Mouse (Mus musculus) adrenal gland, adult (tissue): ENCODE measurements around the gene Laptm4a.

ENCODE experiments used
- DNase-seq, 2 experiments: peaks; one replicate each; pipeline ENCODE4 v3.0.0; 2022 to 2023; ENCODE audit warnings: low spot score in 1 of 2; ENCODE audit not compliant: inconsistent age in 2 of 2

Laptm4a gene

GRCm38 (mm10) chr12:8902479-8902878, 19.0 kb upstream of the Laptm4a start:
- no peak for DNase-seq

- DNase-seq: peak; percentile 79 to 87
Observed at GRCm38 (mm10) chr12:8912860-8913685, 8.4 kb upstream of the Laptm4a start.

GRCm38 (mm10) chr12:8913701-8914340, 7.6 kb upstream of the Laptm4a start:
- peak; percentile 69 to 87 for DNase-seq

- peak; percentile 78 to 85 for DNase-seq
Observed at GRCm38 (mm10) chr12:8916378-8916777, 5.1 kb upstream of the Laptm4a start.

GRCm38 (mm10) chr12:8919231-8919630, 2.2 kb upstream of the Laptm4a start:
- DNase-seq: no peak

GRCm38 (mm10) chr12:8920996-8921393, 469 bp upstream of the Laptm4a start:
- no peak for DNase-seq

- no peak for DNase-seq
Observed at GRCm38 (mm10) chr12:8922369-8923124, 1.1 kb downstream of the Laptm4a start.

GRCm38 (mm10) chr12:8923125-8923410, 1.6 kb downstream of the Laptm4a start:
- peak in 1 of 2 experiments; percentile 64 for DNase-seq

- DNase-seq: no peak
Observed at GRCm38 (mm10) chr12:8923603-8924002, 2.1 kb downstream of the Laptm4a start.

GRCm38 (mm10) chr12:8927652-8928051, 6.2 kb downstream of the Laptm4a start:
- no peak for DNase-seq

GRCm38 (mm10) chr12:8928766-8929165, 7.3 kb downstream of the Laptm4a start:
- peak in 1 of 2 experiments; percentile 65 for DNase-seq

- no peak for DNase-seq
Observed at GRCm38 (mm10) chr12:8931083-8931482, 9.6 kb downstream of the Laptm4a start.

- peak; percentile 86 to 90 for DNase-seq
Observed at GRCm38 (mm10) chr12:8935349-8935748, 13.9 kb downstream of the Laptm4a start.

- DNase-seq: peak in 1 of 2 experiments; percentile 70
Observed at GRCm38 (mm10) chr12:8936210-8936609, 14.7 kb downstream of the Laptm4a start.

- no peak for DNase-seq
Observed at GRCm38 (mm10) chr12:8939490-8939889, 18.0 kb downstream of the Laptm4a start.

GRCm38 (mm10) chr12:8940011-8941005, 18.8 kb downstream of the Laptm4a start:
- no peak for DNase-seq

- no peak for DNase-seq
Observed at GRCm38 (mm10) chr12:8941131-8941615, 19.7 kb downstream of the Laptm4a start.

- no peak for DNase-seq
Observed at GRCm38 (mm10) chr12:8941699-8942392, 20.4 kb downstream of the Laptm4a start.

- DNase-seq: no peak
Observed at GRCm38 (mm10) chr12:8947163-8947562, 25.7 kb downstream of the Laptm4a start.
